Mouse (Mus musculus) forebrain, embryonic 16.5 days (tissue): ENCODE results near the gene Notch2. TPM values are rescaled to one million over a fixed set of nuclear protein-coding genes. Genes with fewer than 3 reads are reported as not detected.
"Not testable (repeated sequence)": the region's sequence is repeated elsewhere in the genome, so short reads cannot be mapped to it uniquely, and the experiment has no call there.

Experiments used
- ATAC-seq: fragments of 200-750 bp; cut with Nextera tagmentation; 2 replicates; pipeline ENCODE4 v1.8.0; 2017; ENCODE audit warnings: mild to moderate bottlenecking, moderate library complexity
- H3K27ac ChIP-seq: fragments of 300-500 bp; sonication (generic); 2 replicates; pipeline ENCODE4 v1.5.1; 2014; ENCODE audit warnings: low read length, control low read depth
- H3K27me3 ChIP-seq: fragments of 300-500 bp; sonication (generic); replicated peaks from 2 replicates; pipeline ENCODE4 v1.6.1; 2014; ENCODE audit warnings: low read length; ENCODE audit not compliant: control insufficient read depth, insufficient read depth
- H3K36me3 ChIP-seq: fragments of 300-500 bp; sonication (generic); 2 replicates; pipeline ENCODE4 v1.6.1; 2014; ENCODE audit not compliant: control insufficient read depth, insufficient read depth
- H3K4me1 ChIP-seq: fragments of 300-500 bp; sonication (generic); replicated peaks from 2 replicates; pipeline ENCODE4 v1.6.1; 2014; ENCODE audit warnings: low read length; ENCODE audit not compliant: control insufficient read depth, insufficient read depth
- H3K4me2 ChIP-seq: fragments of 300-500 bp; sonication (generic); 2 replicates; pipeline ENCODE4 v1.6.1; 2014; ENCODE audit warnings: mild to moderate bottlenecking, low read length, control low read depth
- H3K4me3 ChIP-seq: fragments of 300-500 bp; sonication (generic); replicated peaks from 2 replicates; pipeline ENCODE4 v1.5.1; 2014; ENCODE audit warnings: mild to moderate bottlenecking, low read length, control low read depth
- H3K9ac ChIP-seq: fragments of 300-500 bp; sonication (generic); replicated peaks from 2 replicates; pipeline ENCODE4 v1.6.1; 2014; ENCODE audit warnings: low read depth, low read length, control low read depth
- H3K9me3 ChIP-seq: fragments of 300-500 bp; sonication (generic); 2 replicates; pipeline ENCODE4 v1.6.1; 2016; ENCODE audit warnings: low read length; ENCODE audit not compliant: control insufficient read depth
- WGBS: fragments of 180-500 bp; shearing (Covaris S2); extraction: QIAGEN DNeasy Blood & Tissue Kit; methylation state at CpG from one replicate; pipeline ENCODE4 v1.1.7; 2014; 5-methylcytosine and 5-hydroxymethylcytosine counted together
- polyA plus RNA-seq: library from polyadenylated mRNA; unstranded; fragments of >200 nt; fragmentation: Nextera tagmentation; extraction: Ambion mirVana; gene quantifications from 2 replicates; pipeline ENCODE4 v1.2.1, GENCODE M21; 2015

Gene Notch2
- polyA plus RNA-seq, 1 experiment from 2014 or later, result 14.6 TPM

DNA sequence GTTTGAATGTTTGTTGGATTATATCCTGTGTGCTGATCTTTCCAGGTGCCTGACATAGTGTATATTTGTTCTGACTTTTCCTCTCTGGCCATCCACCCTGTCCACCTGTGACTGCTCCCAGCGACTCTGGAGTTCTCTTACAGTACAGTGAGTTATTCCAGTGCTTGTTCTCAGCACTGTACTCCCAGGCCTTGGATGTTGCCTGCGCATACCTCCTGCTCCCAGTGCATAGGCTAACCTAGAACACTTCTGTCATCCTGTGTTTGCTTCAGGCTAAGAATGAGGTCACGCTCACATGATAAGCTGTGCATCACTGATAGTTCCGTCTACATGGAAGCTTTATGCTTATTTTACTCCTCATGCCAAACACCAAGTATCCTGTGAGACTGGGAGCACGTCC lies 115.4 kb downstream of the Notch2 start:
- H3K4me1 ChIP-seq, result no peaks in the 10 kb centered on the region
- H3K9me3 ChIP-seq, result no peaks in the 10 kb centered on the region
- no peak for ATAC-seq
- H3K36me3 ChIP-seq, result 0 out of 2 replicates have a peak, but pooled peaks cover 2% of the 10 kb centered on the region
- H3K4me3 ChIP-seq, result no peak overlapping the region
- no peak overlapping the region for H3K4me2 ChIP-seq
- H3K27me3 ChIP-seq, result no peaks in the 10 kb centered on the region
- no peak overlapping the region for H3K27ac ChIP-seq
- H3K9ac ChIP-seq, result no peak overlapping the region
- WGBS, result 94% methylated on average over 5 of the region's 5 CpGs

DNA sequence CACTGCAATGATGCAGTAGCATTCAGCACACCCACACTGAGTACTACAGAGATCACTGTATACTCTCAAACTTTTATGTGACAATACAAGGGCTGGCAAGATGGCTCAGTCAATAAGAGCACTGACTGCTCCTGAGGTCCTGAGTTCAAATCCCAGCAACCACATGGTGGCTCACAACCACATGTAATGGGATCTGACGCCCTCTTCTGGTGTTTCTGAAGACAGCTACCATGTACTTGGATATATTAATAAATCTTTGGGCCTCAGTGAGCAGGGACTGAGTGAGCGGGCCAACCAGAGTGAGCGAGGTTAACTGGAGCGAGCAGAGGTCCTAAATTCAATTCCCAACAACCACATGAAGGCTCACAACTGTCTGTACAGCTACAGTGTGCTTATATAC lies 118.8 kb downstream of the Notch2 start:
- H3K4me3 ChIP-seq, H3K9ac ChIP-seq, H3K4me1 ChIP-seq, H3K4me2 ChIP-seq, ATAC-seq, H3K9me3 ChIP-seq, H3K27me3 ChIP-seq, H3K27ac ChIP-seq, H3K36me3 ChIP-seq: not testable (repeated sequence)
- WGBS, result 94% methylated on average over 4 of the region's 4 CpGs

DNA sequence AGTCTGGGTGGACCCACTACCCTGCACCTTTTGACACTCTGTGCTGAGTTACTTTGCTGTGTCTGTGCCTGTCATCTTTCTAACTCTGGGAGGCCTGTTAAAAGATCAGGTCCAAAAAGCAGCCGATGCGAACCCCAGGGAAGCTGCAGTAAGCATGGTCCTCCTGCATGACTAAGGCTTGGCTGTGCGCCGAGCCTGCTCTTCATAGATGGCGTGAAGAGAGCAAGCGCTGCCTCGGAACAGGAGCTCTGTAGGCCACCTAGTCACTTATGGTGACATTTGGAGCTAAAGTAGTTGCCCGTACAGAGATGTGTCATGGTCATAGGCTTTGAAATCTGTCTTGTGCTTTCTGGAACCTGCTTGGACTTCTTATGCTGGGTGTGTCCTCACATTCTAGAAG lies 119.3 kb downstream of the Notch2 start:
- H3K36me3 ChIP-seq, result peaks cover 3% of the 10 kb centered on the region; the same call in 1 of the 2 replicates
- WGBS, result 97% methylated on average over 8 of the region's 8 CpGs

DNA sequence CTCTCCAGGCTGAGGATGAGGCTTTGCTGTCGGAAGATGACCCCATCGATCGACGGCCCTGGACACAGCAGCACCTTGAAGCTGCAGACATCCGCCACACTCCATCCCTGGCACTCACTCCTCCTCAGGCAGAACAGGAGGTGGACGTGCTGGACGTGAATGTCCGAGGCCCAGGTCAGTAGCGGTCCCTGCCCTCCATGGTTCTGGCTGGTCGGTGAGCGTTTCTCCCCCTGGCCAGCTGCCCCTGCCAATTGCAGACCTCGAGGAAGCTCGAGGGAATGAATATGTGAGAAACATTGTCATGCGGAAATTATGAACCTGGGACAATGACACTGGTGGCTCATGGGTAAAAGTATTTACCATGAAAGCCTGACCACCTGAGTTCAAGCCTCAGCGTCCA lies 128.1 kb downstream of the Notch2 start:
- peaks cover 13% of the 10 kb centered on the region; the same call in 1 of the 2 replicates for H3K36me3 ChIP-seq
- no peak overlapping the region for H3K27ac ChIP-seq
- no peaks in the 10 kb centered on the region for H3K4me1 ChIP-seq
- WGBS, result 94% methylated on average over 15 of the region's 15 CpGs
- H3K9me3 ChIP-seq, result no peaks in the 10 kb centered on the region
- H3K4me3 ChIP-seq, result no peak overlapping the region
- H3K27me3 ChIP-seq, result no peaks in the 10 kb centered on the region
- no peak for ATAC-seq
- no peak overlapping the region for H3K4me2 ChIP-seq
- no peak overlapping the region for H3K9ac ChIP-seq

More for the DNA sequence above, 119.3 kb downstream of the Notch2 start:
- no peaks in the 10 kb centered on the region for H3K9me3 ChIP-seq
- H3K4me2 ChIP-seq, result no peak overlapping the region
- H3K27me3 ChIP-seq, result no peaks in the 10 kb centered on the region
- no peak overlapping the region for H3K4me3 ChIP-seq
- no peak overlapping the region for H3K9ac ChIP-seq
- ATAC-seq, result no peak
- H3K4me1 ChIP-seq, result no peaks in the 10 kb centered on the region
- H3K27ac ChIP-seq, result no peak overlapping the region

DNA sequence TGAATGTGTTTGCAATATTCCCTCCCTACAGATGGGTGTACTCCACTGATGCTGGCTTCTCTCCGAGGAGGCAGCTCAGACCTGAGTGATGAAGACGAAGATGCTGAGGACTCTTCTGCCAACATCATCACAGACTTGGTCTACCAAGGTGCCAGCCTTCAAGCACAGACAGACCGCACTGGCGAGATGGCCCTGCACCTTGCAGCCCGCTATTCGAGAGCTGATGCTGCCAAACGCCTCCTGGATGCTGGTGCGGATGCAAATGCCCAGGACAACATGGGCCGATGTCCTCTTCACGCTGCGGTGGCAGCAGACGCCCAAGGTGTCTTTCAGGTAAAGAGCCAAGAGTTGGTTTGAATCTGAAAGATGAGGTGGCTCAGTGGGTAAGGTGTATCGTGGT lies 129.5 kb downstream of the Notch2 start:
- Histone ChIP-seq H3K4me1 (no peaks in the 10 kb centered on the region), H3K27me3 (no peaks in the 10 kb centered on the region), H3K4me3 (no peak overlapping the region), H3K4me2 (no peak overlapping the region), H3K9me3 (no peaks in the 10 kb centered on the region), H3K27ac (no peak overlapping the region), H3K9ac (no peak overlapping the region), H3K36me3 (peaks cover 14% of the 10 kb centered on the region; the same call in 1 of the 2 replicates)
- WGBS, result 96% methylated on average over 13 of the region's 13 CpGs
- ATAC-seq, result no peak

DNA sequence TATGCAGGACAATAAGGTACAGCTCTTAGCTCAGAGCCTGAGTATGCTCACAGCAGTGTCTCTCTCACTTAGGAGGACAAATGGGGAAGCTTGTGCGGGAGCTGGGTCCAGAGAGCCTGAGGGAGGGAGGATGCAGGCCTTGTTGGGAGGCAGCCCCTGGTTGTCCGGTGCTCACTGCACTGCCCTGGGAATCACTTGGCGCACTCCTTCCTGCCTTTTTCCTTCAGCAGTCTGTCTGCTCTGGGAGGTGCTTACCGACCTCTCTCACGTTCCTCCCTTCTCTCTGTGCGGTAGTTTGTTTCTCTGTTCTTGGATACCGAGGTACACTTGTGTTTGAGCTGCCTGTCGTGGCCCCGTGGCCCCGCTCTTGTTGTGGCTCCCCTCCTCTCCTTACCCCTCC lies 131.9 kb downstream of the Notch2 start:
- no peak overlapping the region for H3K9ac ChIP-seq
- H3K4me1 ChIP-seq, result no peaks in the 10 kb centered on the region
- 77% methylated on average over 10 of the region's 10 CpGs for WGBS
- no peak overlapping the region for H3K4me2 ChIP-seq
- no peak overlapping the region for H3K4me3 ChIP-seq
- no peak for ATAC-seq
- H3K27me3 ChIP-seq, result no peaks in the 10 kb centered on the region
- peaks cover 7% of the 10 kb centered on the region; the same call in 1 of the 2 replicates for H3K36me3 ChIP-seq
- no peaks in the 10 kb centered on the region for H3K9me3 ChIP-seq
- H3K27ac ChIP-seq, result no peak overlapping the region

DNA sequence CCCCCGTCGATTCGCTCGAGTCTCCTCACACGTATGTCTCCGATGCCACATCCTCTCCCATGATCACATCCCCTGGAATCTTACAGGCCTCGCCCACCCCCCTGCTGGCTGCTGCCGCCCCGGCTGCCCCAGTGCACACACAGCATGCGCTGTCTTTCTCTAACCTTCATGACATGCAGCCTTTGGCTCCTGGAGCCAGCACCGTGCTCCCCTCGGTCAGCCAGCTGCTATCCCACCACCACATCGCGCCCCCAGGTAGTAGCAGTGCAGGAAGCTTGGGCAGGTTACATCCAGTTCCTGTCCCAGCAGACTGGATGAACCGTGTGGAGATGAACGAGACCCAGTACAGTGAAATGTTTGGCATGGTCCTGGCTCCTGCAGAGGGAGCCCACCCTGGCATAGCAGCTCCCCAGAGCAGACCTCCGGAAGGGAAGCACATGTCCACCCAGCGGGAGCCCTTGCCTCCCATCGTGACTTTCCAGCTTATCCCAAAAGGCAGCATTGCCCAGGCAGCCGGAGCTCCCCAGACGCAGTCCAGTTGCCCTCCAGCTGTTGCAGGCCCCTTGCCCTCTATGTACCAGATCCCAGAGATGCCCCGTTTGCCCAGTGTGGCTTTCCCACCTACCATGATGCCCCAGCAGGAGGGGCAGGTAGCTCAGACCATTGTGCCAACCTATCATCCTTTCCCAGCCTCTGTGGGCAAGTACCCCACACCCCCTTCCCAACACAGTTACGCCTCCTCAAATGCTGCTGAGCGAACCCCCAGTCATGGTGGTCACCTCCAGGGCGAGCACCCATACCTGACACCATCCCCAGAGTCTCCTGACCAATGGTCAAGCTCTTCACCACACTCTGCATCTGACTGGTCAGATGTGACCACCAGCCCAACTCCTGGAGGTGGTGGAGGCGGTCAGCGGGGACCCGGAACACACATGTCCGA lies 133.4 kb downstream of the Notch2 start:
- 95% methylated on average over 29 of the region's 29 CpGs for WGBS
- Histone ChIP-seq H3K9ac (no peak overlapping the region), H3K9me3 (no peaks in the 10 kb centered on the region), H3K4me1 (no peaks in the 10 kb centered on the region), H3K4me2 (no peak overlapping the region), H3K4me3 (no peak overlapping the region), H3K27me3 (no peaks in the 10 kb centered on the region), H3K27ac (no peak overlapping the region), H3K36me3 (peaks cover 4% of the 10 kb centered on the region; the same call in 1 of the 2 replicates)
- no peak for ATAC-seq

DNA sequence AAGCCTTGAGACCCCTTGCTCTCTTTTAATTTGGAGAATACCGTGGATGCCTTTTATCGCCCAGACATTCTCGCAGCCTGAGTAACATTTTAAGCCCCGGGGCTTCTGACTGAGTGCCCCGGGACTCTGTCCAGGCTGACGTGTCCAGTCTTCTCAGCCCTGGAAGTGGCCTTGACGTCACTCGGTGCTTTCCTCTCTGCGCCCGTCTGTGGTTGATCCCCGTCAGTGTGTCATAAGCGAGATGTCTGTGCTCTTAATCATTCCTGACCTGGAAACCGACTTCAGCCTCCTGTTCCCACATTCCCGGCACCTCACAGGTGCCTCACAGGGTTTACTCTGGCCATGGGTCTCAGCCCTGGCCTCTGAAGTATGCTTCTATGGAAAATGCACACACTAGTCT lies 134.4 kb downstream of the Notch2 start:
- Histone ChIP-seq H3K9me3 (no peaks in the 10 kb centered on the region), H3K27ac (no peak overlapping the region), H3K36me3 (peaks cover 4% of the 10 kb centered on the region; the same call in 1 of the 2 replicates), H3K4me1 (no peaks in the 10 kb centered on the region), H3K4me3 (no peak overlapping the region), H3K27me3 (no peaks in the 10 kb centered on the region), H3K4me2 (no peak overlapping the region), H3K9ac (no peak overlapping the region)
- 92% methylated on average over 14 of the region's 14 CpGs for WGBS
- ATAC-seq, result no peak

DNA sequence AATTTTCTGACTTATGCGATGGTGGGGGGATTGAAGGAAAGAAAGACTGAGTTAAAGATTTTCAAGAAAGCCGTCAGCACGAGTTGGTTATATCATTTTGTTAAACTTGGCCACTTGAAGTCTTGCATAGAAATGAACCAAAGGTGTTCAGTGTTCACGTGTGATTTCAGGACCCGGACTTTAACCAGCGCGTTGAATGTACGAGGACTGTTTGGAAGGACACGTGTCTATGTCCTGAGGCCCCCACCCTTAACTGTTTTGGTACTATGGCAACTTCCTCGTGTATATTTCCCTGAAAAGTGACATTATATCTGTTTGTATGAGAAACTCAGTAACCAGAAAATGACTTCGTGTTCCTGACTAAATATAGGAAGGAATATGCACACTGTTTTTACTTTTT lies 136.6 kb downstream of the Notch2 start:
- Histone ChIP-seq H3K4me1 (no peaks in the 10 kb centered on the region), H3K27ac (no peak overlapping the region), H3K27me3 (no peaks in the 10 kb centered on the region), H3K9ac (no peak overlapping the region), H3K4me3 (no peak overlapping the region), H3K4me2 (no peak overlapping the region), H3K9me3 (no peaks in the 10 kb centered on the region), H3K36me3 (0 out of 2 replicates have a peak, but pooled peaks cover 2% of the 10 kb centered on the region)
- ATAC-seq, result no peak
- 93% methylated on average over 11 of the region's 11 CpGs for WGBS
